Mouse (Mus musculus) NIH3T3 (cell line): ENCODE results near the gene Adprhl1.

ENCODE experiments used
- DNase-seq: peaks from one replicate; pipeline ENCODE4 v3.0.0-alpha.2; 2012; ENCODE audit warnings: low read depth

Gene Adprhl1

DNA sequence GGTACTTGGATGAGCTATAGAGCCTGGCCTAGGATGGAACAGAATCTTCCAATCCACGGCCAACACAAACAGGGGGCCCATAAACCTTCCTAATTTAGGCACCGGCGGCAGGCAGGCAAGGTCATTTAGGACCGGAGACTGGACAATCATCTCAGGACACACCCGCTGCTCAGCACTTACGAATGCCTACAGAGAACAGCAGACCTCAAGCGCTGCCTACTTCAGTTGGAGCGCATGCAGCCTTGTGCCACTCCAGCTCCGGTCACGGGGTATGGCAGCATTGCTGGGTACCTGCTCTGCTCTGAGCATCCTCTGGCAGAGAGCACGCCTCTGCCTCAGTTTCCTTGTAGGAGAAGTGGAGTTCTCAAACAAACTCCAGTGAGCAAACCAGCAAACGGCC, 24.2 kb downstream of the Adprhl1 start:
- DNase-seq: no peak

DNA sequence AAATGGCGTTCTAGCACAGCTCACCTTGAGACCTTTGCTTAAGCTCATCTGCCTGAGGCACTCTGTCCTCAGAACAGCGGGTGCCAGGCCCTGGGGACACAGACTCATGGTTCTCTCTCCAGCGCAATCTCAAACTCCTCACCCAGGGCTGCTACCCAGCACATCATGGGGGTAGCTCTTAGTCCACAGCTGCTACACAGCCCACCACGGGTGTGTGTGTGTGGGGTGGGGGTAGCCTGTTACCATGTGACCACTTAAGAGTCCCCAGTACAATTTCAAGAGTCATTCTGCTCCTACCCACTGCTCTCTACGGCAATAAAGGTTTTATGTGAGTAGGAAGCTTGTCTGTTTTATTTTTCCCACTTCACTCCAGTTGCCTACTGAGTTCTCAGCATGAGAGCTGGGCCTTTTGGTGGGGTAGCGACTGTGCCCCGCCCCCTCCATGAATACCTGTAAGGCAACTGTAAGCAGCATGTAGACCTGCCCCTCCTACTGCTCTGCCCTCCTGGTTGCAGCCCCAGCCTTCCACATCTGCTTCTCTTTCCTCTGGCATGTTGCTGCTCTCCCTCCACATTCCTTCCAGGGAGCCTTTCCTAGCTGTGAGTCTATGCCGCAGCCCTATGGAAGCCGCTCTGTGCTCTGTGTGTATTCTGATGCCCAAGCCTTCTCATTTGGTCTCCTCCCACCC, 24.9 kb downstream of the Adprhl1 start:
- DNase-seq: no peak

GRCm38 (mm10) chr8:13227184-13227583, 26.8 kb downstream of the Adprhl1 start:
- DNase-seq: no peak

GRCm38 (mm10) chr8:13226288-13226687, 27.7 kb downstream of the Adprhl1 start:
- no peak for DNase-seq

DNA sequence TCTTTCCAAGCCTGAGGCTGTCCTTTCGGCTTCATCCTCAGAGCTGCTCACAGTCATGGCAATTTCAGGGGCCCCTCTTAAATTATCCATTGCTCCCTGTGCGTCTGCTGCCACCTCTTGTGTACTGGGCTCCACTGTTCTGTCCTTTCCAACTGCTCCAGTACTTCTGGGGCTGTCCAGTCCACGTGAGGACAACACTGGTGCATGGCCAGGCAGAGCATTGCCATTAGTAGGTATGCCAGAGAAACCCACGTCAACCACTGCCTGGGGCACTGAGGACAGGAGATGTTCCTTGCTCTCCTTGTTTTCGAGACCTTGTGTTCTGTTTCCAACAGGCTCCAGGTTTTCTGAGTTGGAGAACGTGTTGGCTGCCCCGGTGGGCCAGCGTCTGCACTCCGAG, 29.5 kb downstream of the Adprhl1 start:
- DNase-seq: no peak

DNA sequence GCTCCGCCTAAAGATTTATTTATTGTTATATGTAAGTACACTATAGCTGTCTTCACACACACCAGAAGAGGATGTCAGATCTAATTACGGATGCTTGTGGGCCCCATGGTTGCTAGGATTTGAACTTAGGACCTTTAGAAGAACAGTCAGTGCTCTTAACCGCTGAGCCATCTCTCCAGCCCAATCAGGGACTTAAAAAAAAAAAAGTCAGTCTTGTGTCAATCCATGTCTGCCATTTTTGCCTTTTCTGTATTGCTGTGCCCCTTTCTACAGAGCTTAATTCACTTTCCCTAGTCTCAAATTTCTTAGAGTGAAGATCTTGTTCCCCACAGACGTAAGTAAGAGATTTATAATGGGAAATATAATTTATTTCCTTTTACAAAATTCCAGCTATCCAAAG, 35.5 kb downstream of the Adprhl1 start:
- no peak for DNase-seq

- DNase-seq: no peak
Measured at GRCm38 (mm10) chr8:13217986-13218385, 36.0 kb downstream of the Adprhl1 start.

DNA sequence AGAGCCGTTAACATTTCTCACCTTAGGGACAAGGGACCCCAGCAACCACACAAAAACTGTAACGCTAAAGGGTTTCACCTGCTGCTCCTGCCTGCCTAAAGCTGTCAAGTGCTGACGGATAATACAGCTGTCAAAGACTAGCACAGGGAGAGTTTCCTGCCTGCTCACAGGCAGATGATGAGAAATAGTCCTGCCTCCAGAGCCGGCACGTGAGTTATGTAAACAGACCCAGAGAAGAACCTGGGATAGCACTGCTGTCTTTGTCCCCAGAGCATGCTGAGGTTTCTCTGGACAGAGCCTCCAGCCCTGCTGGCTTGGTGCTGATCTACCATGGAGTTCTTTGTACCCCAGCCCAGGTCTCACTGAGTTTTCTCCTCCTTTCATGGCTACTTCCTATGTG, 36.9 kb downstream of the Adprhl1 start:
- DNase-seq: no peak

GRCm38 (mm10) chr8:13216386-13216785, 37.6 kb downstream of the Adprhl1 start:
- DNase-seq: no peak

- DNase-seq: peak; percentile 95
Measured at GRCm38 (mm10) chr8:13213479-13214268, 40.3 kb downstream of the Adprhl1 start.

GRCm38 (mm10) chr8:13209770-13210169, 44.2 kb downstream of the Adprhl1 start:
- no peak for DNase-seq

GRCm38 (mm10) chr8:13208627-13209355, 45.2 kb downstream of the Adprhl1 start:
- peak; percentile 30 for DNase-seq

- DNase-seq: no peak
Measured at GRCm38 (mm10) chr8:13206290-13206689, 47.7 kb downstream of the Adprhl1 start.

DNA sequence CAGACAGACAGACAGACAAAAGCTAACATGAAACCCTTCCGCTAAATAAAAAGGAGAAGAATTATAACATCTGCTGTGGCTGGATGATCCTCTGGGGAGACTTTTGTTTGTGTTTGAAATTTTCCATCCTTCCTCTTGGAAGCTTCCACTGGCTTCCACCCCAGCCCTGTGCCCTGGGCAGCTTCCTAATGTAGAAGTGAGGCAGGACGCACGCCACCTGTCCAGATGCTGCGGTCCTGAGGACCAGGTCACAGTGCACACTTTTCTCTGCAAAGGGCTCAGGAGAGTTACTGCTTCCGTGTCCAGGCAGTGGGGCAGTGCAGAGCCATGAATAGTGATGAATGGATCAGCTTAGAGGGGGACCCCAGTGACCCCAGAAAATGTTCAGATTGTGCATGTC, 48.7 kb downstream of the Adprhl1 start:
- no peak for DNase-seq

DNA sequence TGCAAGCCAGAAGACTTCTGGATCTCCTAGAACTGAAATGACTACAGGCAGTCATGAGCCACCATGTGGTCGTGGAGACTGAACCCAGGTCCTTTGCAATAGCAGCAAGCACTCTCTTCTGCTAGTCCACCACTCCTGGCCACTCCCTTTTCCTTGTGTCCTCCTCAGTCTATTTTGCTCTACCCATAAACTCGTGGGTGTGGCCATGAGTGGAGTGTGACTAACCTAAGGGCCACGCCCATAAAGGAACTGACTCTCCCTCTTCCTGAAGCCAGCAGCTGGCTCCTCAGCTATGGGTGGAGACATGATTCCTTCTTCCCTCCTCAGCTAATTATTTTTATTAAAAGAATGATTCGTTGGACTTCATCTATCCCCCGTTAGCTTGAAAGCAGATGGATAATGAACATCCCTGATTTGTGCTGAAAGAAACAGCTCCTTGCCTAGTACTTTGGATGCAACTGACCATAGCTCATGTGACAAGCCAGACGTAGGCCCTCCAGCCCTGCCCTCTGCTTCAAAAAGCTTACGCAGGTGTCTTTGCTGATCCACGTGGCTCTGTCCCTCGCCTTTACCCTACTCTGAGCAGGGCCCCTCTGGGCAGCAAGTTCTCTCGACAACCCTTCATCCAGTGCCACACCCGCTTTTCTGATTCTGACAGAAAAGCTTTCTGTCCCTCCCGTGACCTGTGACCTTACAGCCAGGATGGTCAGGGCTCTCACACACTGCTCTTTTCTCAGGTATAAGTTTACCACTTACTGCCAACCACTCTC, 49.4 kb downstream of the Adprhl1 start:
- peak; percentile 63 for DNase-seq

DNA sequence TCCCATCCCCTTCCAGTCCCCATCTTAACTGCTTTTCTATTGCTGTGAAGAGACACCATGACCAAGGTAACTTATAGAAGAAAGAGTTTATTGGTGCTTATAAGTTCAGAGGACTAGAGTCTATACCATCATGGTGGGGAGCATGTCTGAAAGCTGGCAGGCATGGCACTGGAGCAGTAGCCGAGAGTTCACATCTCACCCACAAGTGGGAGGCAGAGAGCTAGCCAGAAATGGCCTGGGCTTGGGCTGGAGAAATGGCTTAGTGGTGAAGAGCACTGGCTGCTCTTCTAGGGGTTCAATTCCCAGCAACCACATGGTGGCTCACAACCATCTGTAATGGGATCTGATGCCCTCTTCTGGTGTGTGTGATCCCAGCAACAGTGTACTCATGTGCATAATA, 50.5 kb downstream of the Adprhl1 start:
- peak; percentile 17 for DNase-seq

DNA sequence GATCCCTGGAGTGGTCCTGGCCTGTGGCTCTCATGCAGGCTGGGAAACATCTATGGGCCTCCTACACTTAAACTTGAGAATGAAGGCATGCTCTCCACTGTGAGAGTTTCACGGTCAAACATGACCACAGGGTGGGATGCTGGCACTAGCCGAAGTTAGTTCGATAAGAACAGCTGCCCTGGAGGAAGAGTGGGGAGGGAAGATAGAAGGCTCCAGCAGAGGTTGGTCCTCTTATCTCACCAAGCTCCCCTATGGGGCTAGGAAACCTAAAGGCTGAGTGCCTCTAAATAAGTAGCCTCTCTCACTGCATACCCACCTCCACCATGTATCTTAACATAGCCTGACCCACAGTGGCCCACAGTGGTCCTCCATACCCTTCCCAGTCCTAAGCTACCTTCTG, 51.2 kb downstream of the Adprhl1 start:
- no peak for DNase-seq

DNA sequence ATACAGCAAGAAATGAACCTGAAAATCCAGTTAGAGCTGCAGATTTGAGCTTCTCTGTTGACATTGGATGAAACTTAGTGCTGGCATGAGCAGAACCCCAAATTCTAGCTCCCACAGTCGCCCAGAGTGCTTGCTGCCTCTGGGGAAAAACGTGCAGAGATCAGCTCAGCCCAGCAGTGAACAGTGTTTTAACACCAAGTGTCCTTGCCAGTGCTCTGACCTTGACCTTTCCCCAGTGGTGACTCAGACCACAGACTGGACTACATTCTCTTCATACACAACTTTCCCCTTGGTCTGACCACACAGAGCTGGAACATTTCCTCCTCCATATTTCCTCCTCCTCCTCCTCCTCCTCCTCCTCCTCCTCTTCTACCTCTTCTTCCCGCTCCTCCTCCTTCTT, 51.9 kb downstream of the Adprhl1 start:
- peak; percentile 46 for DNase-seq

DNA sequence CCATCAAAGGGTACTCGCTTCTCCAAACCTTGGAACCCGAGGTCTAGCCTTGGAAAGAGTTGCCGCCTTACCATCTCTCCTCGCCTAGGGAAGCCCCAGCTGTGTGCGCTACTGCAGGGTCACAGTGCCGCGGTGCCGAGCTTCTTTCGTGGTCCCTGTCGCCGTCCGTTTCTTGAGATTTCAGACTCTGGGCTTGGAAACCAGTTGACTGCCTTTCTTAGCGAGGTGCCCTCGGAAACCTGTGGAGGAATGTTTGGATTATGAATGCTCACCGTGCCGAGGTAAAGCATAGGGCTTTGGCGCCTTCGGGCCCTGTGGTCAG, 53.0 kb downstream of the Adprhl1 start:
- DNase-seq: no peak

DNA sequence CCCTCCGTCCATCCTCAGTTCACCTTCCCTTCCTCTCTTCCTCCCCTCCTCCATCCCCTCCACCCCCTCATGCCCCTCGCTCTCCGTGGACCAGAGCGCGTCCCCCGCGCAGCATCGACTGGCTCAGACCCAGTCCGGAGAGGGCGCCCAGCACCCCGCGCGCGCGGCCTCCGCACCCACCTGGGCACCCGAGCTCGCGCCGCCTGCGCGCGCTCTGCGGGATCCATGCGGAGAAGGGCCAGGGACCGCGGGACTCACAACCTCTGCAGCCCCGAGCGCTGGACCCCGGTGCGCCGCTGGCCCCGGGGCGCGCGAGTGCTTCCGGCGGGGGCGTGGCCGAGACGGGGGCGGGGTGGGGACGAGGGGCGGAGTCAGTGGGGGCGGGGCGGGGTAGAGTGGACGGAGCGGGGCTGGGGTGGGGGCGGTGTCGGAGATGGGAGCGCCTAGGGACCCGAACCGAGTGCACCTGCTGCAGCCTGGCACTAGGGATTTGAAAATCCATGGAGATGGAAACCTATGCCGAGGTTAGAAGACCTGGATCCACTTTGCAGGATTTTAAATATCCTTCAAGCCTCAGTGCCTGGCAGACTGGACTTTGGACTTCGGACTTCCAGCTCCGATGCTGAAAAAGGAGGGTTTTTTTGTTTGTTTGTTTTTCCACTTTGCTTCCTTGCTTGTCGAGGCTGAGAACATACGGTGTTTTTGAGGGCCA, 53.5 kb downstream of the Adprhl1 start, which contains the start of gene Grtp1:
Grtp1 (minus strand) TSS at position 320 of the 712 bp plus-strand sequence.
- DNase-seq: no peak

DNA sequence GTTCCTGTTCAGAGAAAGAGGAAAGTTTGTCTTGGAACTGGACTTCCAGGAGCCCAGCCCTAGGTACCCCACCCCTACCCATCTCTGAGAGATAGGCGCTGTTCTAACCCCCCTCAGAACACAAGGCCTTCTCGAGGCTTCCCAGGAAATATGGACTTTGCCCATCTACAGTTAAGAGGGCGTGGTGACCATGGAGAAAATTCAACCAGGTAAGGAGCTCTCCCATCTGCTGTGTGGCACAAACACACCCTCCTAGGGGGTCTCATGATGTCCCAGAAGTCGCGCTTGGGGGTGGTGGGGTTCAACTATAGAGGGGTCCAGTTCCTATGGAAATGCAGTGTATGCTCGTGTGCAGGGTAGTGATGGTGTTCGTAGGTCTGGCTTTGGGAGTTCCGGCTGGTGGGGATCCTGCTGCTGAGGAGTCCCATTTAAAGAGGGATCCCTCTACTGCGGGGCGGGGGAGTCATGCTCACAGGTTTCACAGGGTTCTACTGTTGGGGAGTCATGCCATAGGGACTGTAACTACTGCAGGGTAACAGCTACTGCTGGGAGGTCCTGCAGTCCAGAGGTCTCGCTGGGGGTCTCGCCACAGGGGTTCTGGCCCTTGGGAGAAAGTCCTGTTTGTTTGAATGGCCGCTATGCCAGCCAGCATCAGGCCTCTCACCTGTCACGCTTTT, 54.4 kb downstream of the Adprhl1 start:
- no peak for DNase-seq
